10 mouse cellular contexts compared by ENCODE assay signal in genomic region chr4:63840457-63840856, GRCm38 (mm10). TPM values are rescaled to one million over a fixed set of nuclear protein-coding genes. Genes with fewer than 3 reads are reported as not detected.
A peak's percentile ranks its signal among the peaks of the same experiment; 100 is the strongest.
DNase-seq lines count a peak whose midpoint lies in the region; TF ChIP-seq lines count a peak whose summit lies in the region.
"Had no signal": no experiment of that assay in that cellular context is flagged by ENCODE, and none has a peak within 500 bp of the region (broad histone marks: within the 10 kb centered on the region; RNA-seq: fewer than 3 reads in every experiment).

No protein-coding gene starts in this region.

- no peak overlapping the region for H3K4me3 ChIP-seq in layer of hippocampus, adult 2 months
- H3K4me3 ChIP-seq: erythroblast, embryonic 14.5 days had no signal

- peak; percentile 70 for TF ChIP-seq CTCF in layer of hippocampus, adult 2 months (conservative IDR thresholded peaks at IDR 0.05)

- peak; percentile 59 to 64 for DNase-seq in cerebellum, postnatal 10 days
- DNase-seq in cerebellum, adult 9-10 months: no peak
- peak; percentile 35 for DNase-seq in left cerebral cortex, postnatal 4 days
- no peak for DNase-seq in left cerebral cortex, adult 18-20 months (ENCODE audit: low spot score in 2 of 2)
- peak; percentile 12 for DNase-seq in T-cell, adult 2 months (ENCODE audit: low spot score)
- DNase-seq in layer of hippocampus, adult 2 months (ENCODE audit: low spot score in 2 of 2): no peak
- peak; percentile 62 for DNase-seq in splenic B cell, adult 2 months (ENCODE audit: low read depth, low spot score)
- DNase-seq in cerebellum, adult 18-20 months: no peak

- intact Hi-C loops in left cerebral cortex, postnatal 4 days (cut with DNase I): loop anchor here (5.0 kb wide), 1 partner anchor 423 kb away; no protein-coding TSS in a partner anchor

- no peaks in the 10 kb centered on the region for H3K36me3 ChIP-seq in splenic B cell, adult 2 months (ENCODE audit: control insufficient read depth, insufficient read depth, low read length, poor library complexity, severe bottlenecking)

- no peak overlapping the region for H3K27ac ChIP-seq in layer of hippocampus, adult 2 months

- H3K27me3 ChIP-seq in splenic B cell, adult 2 months (ENCODE audit: control insufficient read depth, insufficient read depth, low read length, poor library complexity, severe bottlenecking): no peaks in the 10 kb centered on the region

RNA-seq across cellular contexts. Expression of gene Tnfsf8, which starts 20.7 kb away (rescaled TPM):
- not detected for total RNA-seq in left cerebral cortex, postnatal 4 days (2021)
- not detected for total RNA-seq in left cerebral cortex, adult 18-20 months (2021)
- not detected for total RNA-seq in layer of hippocampus, adult 2 months (2021)
- total RNA-seq: left cerebral cortex, postnatal 25 days had no signal

Comparison
In these comparisons a context has a peak if more than half of its experiments do, and no peak if none do; other contexts are left out.
1. DNase-seq: peak in cerebellum, postnatal 10 days (2 of 2), left cerebral cortex, postnatal 4 days (single experiment), T-cell, adult 2 months (single experiment) and splenic B cell, adult 2 months (single experiment); none in cerebellum, adult 9-10 months (single experiment), left cerebral cortex, adult 18-20 months (0 of 2), layer of hippocampus, adult 2 months (0 of 2) and cerebellum, adult 18-20 months (0 of 2).